10 mouse cellular contexts compared by ENCODE assay signal in the genomic region with DNA sequence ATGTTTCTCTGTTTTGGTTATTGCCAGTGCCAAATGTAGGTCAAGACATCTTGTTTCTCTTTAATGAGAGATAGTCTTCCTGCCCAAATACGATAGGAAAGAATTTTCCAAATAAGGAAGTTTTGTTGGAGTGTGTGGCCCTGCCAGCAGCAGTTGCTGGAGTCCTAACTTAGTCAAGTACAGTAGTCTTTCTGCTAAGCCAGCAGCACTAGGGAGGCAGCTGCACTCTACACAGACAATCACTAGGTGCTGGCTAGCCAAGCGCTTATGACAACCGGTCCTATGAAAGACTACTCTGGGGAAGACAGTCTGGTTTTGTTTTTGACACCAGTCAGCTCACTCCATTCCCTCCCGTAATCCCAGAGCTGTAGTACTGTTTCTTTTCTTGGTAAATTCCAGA. TPM values are rescaled to one million over a fixed set of nuclear protein-coding genes. Genes with fewer than 3 reads are reported as not detected.
DNase-seq lines count a peak whose midpoint lies in the region; ATAC-seq and TF ChIP-seq lines count a peak whose summit lies in the region.
"Had no signal": no experiment of that assay in that cellular context is flagged by ENCODE, and none has a peak within 500 bp of the region (broad histone marks: within the 10 kb centered on the region; RNA-seq: fewer than 3 reads in every experiment).

No protein-coding gene starts in this region.

- H3K9me3 ChIP-seq in heart, embryonic 15.5 days (replicated peaks) = no peaks in the 10 kb centered on the region
- H3K9me3 ChIP-seq: forebrain, embryonic 10.5 days had no signal

- peak; percentile 47 for TF ChIP-seq POLR2A in myocyte (IDR thresholded peaks at IDR 0.05; ENCODE audit: insufficient read length, low read depth)

- no peaks in the 10 kb centered on the region for H3K79me2 ChIP-seq in myocyte (ENCODE audit: control insufficient read depth, insufficient read depth)

- peak; percentile 39 for DNase-seq in kidney, postnatal 14 days
- no peak for DNase-seq in kidney, adult 9 months
- DNase-seq in natural killer cell, adult 2 months (ENCODE audit: low spot score in 2 of 2) = no peak
- DNase-seq in cerebellum, adult 11-12 months = no peak
- DNase-seq: retina, postnatal 1 day had no signal

- 26% methylated on average over 4 of the region's 4 CpGs for WGBS in heart, embryonic 15.5 days

- H3K9ac ChIP-seq in heart, embryonic 15.5 days = no peak overlapping the region

- no peak overlapping the region for H3K4me2 ChIP-seq in heart, embryonic 15.5 days
- H3K4me2 ChIP-seq in myocyte (ENCODE audit: low read depth) = peak overlapping the region; percentile 57

- H3K27ac ChIP-seq in brown adipose tissue, adult 24 weeks (replicated peaks; ENCODE audit: low read depth, low read length) = peak overlapping the region; percentile 91
- peak overlapping the region; percentile 39; the same call in 1 of the 2 replicates for H3K27ac ChIP-seq in heart, embryonic 15.5 days
- H3K27ac ChIP-seq: forebrain, embryonic 10.5 days had no signal

- H3K4me1 ChIP-seq in brown adipose tissue, adult 24 weeks (ENCODE audit: control insufficient read depth, insufficient read depth, insufficient read length, low read length) = peaks cover 13% of the 10 kb centered on the region
- peaks cover 18% of the 10 kb centered on the region for H3K4me1 ChIP-seq in heart, embryonic 15.5 days (replicated peaks)

- ATAC-seq in heart, embryonic 15.5 days (replicated peaks; ENCODE audit: insufficient number of reproducible peaks, insufficient read depth, low FRiP score, low read depth) = no peak
- ATAC-seq: activated CD4-positive, CD25-positive, alpha-beta regulatory T cell, adult 4 months had no signal

- no peak overlapping the region for H3K4me3 ChIP-seq in brown adipose tissue, adult 24 weeks (ENCODE audit: insufficient read depth, low read depth, low read length)
- no peak overlapping the region for H3K4me3 ChIP-seq in heart, embryonic 15.5 days
- H3K4me3 ChIP-seq in myocyte = no peak overlapping the region
- H3K4me3 ChIP-seq: forebrain, embryonic 10.5 days had no signal

- H3ac ChIP-seq in myocyte (ENCODE audit: control insufficient read depth, insufficient read length) = no peak overlapping the region

- H3K27me3 ChIP-seq in heart, embryonic 15.5 days = no peaks in the 10 kb centered on the region
- H3K27me3 ChIP-seq in myocyte (ENCODE audit: control insufficient read depth, insufficient read depth, insufficient read length) = no peaks in the 10 kb centered on the region

- no peaks in the 10 kb centered on the region for H3K36me3 ChIP-seq in heart, embryonic 15.5 days
- no peaks in the 10 kb centered on the region for H3K36me3 ChIP-seq in myocyte (ENCODE audit: control insufficient read depth, insufficient read depth)
- H3K36me3 ChIP-seq: forebrain, embryonic 10.5 days had no signal

TF ChIP-seq in myocyte, 11 proteins besides CTCF, POLR2A, EP300 and RAD21:
- TF ChIP-seq MYOG (IDR thresholded peaks at IDR 0.05; ENCODE audit: control insufficient read depth in 1 of 3, insufficient read depth in 1 of 3, insufficient read length in 2 of 3, low read depth in 2 of 3) (peak in 1 of 3 experiments; percentile 52), MYOD1 (IDR thresholded peaks at IDR 0.05; ENCODE audit: control insufficient read depth in 1 of 3, insufficient read length in 2 of 3, low read depth in 2 of 3) (peak in 2 of 3 experiments; percentile 58 to 64), CEBPB (IDR thresholded peaks at IDR 0.05; ENCODE audit: insufficient read depth, poor library complexity, severe bottlenecking) (no peak), E2F4 (IDR thresholded peaks at IDR 0.05; ENCODE audit: insufficient read depth) (no peak), POLR2AphosphoS2 (IDR thresholded peaks at IDR 0.05; ENCODE audit: insufficient read length, low read depth) (no peak), REST (IDR thresholded peaks at IDR 0.05; ENCODE audit: insufficient read depth, insufficient read length) (no peak), TCF12 (IDR thresholded peaks at IDR 0.05; ENCODE audit: insufficient read depth, poor library complexity, severe bottlenecking) (no peak), SRF (IDR thresholded peaks at IDR 0.05; ENCODE audit: control insufficient read depth, insufficient read length, low read depth) (peak; percentile 85), TCF3 (IDR thresholded peaks at IDR 0.05; ENCODE audit: insufficient read length, low read depth) (no peak), USF1 (IDR thresholded peaks at IDR 0.05; ENCODE audit: low read depth) (no peak), MAX (IDR thresholded peaks at IDR 0.05; ENCODE audit: low read depth) (no peak)

RNA-seq across cellular contexts. Expression of gene Vcl, which starts 35.4 kb away (rescaled TPM):
- 28.5 and 34.3 TPM in 2 replicates for polyA plus RNA-seq in brown adipose tissue, adult 24 weeks (2012; ENCODE audit: insufficient read depth, insufficient read length, missing spikeins)
- 82.2 and 89.1 TPM in 2 replicates for polyA plus RNA-seq in heart, embryonic 15.5 days (2015; fragmentation: Nextera tagmentation; extraction: Ambion mirVana)
- polyA plus RNA-seq in myocyte (2012; fragmentation: generic; extraction: Trizol) = 104 TPM

RNA-seq across cellular contexts. Expression of gene Plau, which starts 57.4 kb away (rescaled TPM):
- polyA plus RNA-seq in brown adipose tissue, adult 24 weeks (2012; ENCODE audit: insufficient read depth, insufficient read length, missing spikeins) = 9.6 and 11.6 TPM in 2 replicates
- polyA plus RNA-seq in heart, embryonic 15.5 days (2015; fragmentation: Nextera tagmentation; extraction: Ambion mirVana) = 1.4 and 1.9 TPM in 2 replicates
- 40.1 TPM for polyA plus RNA-seq in myocyte (2012; fragmentation: generic; extraction: Trizol)
- polyA plus RNA-seq: activated CD4-positive, CD25-positive, alpha-beta regulatory T cell, adult 4 months had no signal
